Mouse (Mus musculus) Muller cell, postnatal 12 days (primary cell): ENCODE results near the gene Afap1.

Experiments used
- DNase-seq: peaks from one replicate; pipeline ENCODE4 v3.0.0-alpha.2; 2015; ENCODE audit errors: inconsistent ontology term

Afap1 gene

DNA sequence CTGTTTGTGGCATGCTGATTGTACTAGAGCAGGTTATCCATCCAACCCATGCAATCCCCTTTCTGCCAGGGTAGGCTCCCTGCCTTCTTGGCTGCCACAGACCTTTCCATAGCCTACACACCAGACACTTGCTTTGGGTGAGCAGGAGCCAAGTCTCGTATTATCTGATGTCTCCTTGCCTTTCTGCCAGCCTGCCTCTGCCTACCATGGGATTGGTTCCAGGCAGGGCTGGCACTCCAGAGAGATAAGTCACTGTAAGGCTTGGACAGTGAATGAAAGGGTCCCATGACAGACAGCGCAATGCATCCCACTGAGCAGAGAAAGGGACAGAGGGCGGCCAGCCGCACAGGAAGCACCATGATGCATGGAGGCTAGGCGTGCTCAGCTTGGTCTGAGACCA, 146.5 kb downstream of the Afap1 start:
- no peak for DNase-seq

DNA sequence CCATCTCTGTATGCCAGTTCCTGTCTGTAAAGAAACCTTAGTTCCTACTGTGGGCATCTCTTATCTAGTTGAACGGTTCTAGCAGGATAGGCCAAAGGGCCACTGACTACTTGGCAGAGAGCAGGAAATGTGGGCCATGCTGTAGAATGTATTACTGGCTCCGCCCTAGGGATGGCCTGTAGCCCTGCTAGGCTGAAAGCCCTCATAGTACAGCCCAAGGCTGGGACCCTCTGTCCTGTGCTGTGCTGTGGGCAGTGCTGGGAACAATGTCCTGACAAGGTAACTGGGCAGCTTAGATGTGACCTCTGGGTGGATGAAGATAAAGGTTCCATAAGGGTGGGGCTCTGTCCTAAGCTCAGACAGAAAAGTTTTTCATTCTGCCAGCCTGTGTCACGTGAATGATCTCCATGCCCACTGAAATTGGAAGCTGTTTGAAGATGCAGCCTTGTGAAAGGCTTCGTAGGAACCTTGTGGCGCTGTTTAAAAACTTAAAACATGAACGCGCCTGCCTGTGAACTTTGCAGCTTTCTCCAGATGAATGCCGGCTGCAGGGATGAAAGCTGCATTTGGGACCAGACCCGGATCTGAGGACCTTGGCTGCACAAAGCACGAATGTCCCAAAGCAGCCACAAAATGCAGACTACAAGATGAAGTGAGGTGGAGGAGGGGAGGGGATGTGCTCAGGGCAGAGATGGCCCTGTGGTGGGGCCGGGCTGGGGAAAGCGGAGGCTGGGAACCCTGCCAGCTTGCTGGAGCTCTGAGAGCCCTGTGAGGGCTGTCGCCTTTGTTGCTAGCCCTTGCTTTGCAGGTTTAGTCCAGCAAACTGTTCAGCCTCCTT, 147.5 kb downstream of the Afap1 start:
- peak; percentile 60 for DNase-seq

DNA sequence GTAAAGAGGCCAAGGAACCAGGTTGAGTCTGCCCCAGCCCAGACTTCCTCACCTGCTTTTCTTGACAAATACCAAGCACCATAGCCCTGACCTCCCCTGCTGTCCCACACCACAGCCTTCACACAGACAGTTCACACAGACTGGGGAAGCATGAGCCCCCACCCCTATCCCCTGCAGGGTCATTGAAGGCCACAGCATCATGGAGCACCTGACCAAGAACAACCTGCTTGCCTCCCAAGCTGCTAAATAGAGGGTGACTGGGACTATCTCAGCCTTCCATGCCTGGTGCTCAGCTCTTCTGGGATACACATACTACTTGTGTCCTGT, 148.1 kb downstream of the Afap1 start:
- no peak for DNase-seq

DNA sequence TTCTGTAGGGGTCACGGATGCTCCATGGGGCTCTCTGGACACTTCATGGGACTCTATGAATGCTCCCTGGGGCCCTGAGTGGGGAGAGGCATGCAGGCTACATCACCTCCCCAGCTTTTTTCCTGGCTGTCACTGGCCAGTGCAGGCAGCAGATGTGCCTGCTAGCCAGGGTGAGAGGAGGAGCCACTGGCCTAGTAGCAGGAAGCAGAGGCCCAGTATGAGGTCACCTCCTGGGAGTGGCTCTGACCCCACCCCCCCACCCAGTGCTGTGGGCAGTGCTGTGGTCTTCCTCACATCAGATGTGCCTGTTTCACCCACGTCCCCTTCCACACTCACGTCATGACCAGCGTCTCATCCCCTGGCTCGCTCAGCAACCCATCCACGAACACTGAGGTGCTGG, 148.6 kb downstream of the Afap1 start:
- DNase-seq: no peak

DNA sequence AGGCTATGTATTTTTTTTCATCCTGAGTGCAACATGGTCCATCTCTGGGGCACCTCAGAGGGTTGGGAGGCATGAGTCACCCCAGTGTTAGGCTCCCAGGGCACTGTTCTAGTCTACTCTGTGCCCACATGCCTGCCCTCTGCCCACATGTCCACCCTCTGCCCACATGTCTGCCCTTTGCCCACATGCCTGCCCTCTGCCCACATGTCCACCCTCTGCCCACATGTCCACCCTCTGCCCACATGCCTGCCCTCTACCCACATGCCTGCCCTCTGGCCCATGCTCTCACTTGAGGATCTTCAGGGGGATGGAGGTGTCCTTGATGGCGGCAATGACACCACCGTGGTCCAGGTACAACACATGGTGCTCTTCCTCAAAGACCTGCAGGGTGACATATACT, 150.0 kb downstream of the Afap1 start:
- no peak for DNase-seq
